Mouse (Mus musculus) limb, embryonic 12.5 days (tissue): ENCODE measurements around the gene Coro2b. TPM values are rescaled to one million over a fixed set of nuclear protein-coding genes. Genes with fewer than 3 reads are reported as not detected.

Experiments
- ATAC-seq: fragments of 200-750 bp; cut with Nextera tagmentation; 2 replicates; pipeline ENCODE4 v1.8.0; 2017; ENCODE audit warnings: low read depth, moderate TSS enrichment; ENCODE audit not compliant: insufficient number of reproducible peaks, insufficient read depth, low FRiP score, low TSS enrichment
- H3K27ac ChIP-seq: fragments of 300-500 bp; sonication (generic); 2 replicates; pipeline ENCODE4 v1.5.1; 2016; ENCODE audit warnings: mild to moderate bottlenecking, moderate library complexity
- H3K27me3 ChIP-seq: fragments of 300-500 bp; sonication (generic); 2 replicates; pipeline ENCODE4 v1.6.1; 2016; ENCODE audit warnings: mild to moderate bottlenecking, moderate library complexity
- H3K36me3 ChIP-seq: fragments of 300-500 bp; sonication (generic); 2 replicates; pipeline ENCODE4 v1.6.1; 2016; ENCODE audit warnings: mild to moderate bottlenecking, moderate library complexity
- H3K4me1 ChIP-seq: fragments of 300-500 bp; sonication (generic); replicated peaks from 2 replicates; pipeline ENCODE4 v1.6.1; 2016
- H3K4me2 ChIP-seq: fragments of 300-500 bp; sonication (generic); 2 replicates; pipeline ENCODE4 v1.6.1; 2016; ENCODE audit warnings: mild to moderate bottlenecking, moderate library complexity
- H3K4me3 ChIP-seq: fragments of 300-500 bp; sonication (generic); replicated peaks from 2 replicates; pipeline ENCODE4 v1.5.1; 2016; ENCODE audit warnings: mild to moderate bottlenecking
- H3K9ac ChIP-seq: fragments of 300-500 bp; sonication (generic); replicated peaks from 2 replicates; pipeline ENCODE4 v1.6.1; 2016; ENCODE audit warnings: mild to moderate bottlenecking, moderate library complexity
- H3K9me3 ChIP-seq: fragments of 300-500 bp; sonication (generic); 2 replicates; pipeline ENCODE4 v1.6.1; 2016; ENCODE audit warnings: mild to moderate bottlenecking, moderate library complexity
- WGBS: fragments of 180-500 bp; shearing (Covaris S2); methylation state at CpG from one replicate; pipeline ENCODE4 v1.1.7; 2016; 5-methylcytosine and 5-hydroxymethylcytosine counted together
- polyA plus RNA-seq: library from polyadenylated mRNA; unstranded; fragments of >200 nt; fragmentation: Nextera tagmentation; extraction: Ambion mirVana; gene quantifications from 2 replicates; pipeline ENCODE4 v1.2.1, GENCODE M21; 2016

Gene Coro2b
- polyA plus RNA-seq, 1 experiment from 2014 or later, result 8.0 TPM

GRCm38 (mm10) chr9:62370186-62370585, 166.7 kb downstream of the Coro2b start:
- Histone ChIP-seq H3K27me3 (no peaks in the 10 kb centered on the region), H3K4me2 (no peak overlapping the region), H3K9me3 (no peaks in the 10 kb centered on the region), H3K4me3 (no peak overlapping the region), H3K4me1 (peaks cover 61% of the 10 kb centered on the region), H3K27ac (no peak overlapping the region), H3K36me3 (peaks cover 53% of the 10 kb centered on the region), H3K9ac (no peak overlapping the region)
- 77% methylated on average over 9 of the region's 9 CpGs for WGBS
- no peak for ATAC-seq

Other genes starting within 250 kb of the Coro2b start
- gene Anp32a, start 195.8 kb downstream of the Coro2b start, polyA plus RNA-seq, result 231 and 240 TPM in 2 replicates
- 4.5 and 7.6 TPM in 2 replicates for gene Itga11, start 140.8 kb upstream of the Coro2b start, polyA plus RNA-seq